ENCODE assay signal across 8 mouse cellular contexts in the genomic region with DNA sequence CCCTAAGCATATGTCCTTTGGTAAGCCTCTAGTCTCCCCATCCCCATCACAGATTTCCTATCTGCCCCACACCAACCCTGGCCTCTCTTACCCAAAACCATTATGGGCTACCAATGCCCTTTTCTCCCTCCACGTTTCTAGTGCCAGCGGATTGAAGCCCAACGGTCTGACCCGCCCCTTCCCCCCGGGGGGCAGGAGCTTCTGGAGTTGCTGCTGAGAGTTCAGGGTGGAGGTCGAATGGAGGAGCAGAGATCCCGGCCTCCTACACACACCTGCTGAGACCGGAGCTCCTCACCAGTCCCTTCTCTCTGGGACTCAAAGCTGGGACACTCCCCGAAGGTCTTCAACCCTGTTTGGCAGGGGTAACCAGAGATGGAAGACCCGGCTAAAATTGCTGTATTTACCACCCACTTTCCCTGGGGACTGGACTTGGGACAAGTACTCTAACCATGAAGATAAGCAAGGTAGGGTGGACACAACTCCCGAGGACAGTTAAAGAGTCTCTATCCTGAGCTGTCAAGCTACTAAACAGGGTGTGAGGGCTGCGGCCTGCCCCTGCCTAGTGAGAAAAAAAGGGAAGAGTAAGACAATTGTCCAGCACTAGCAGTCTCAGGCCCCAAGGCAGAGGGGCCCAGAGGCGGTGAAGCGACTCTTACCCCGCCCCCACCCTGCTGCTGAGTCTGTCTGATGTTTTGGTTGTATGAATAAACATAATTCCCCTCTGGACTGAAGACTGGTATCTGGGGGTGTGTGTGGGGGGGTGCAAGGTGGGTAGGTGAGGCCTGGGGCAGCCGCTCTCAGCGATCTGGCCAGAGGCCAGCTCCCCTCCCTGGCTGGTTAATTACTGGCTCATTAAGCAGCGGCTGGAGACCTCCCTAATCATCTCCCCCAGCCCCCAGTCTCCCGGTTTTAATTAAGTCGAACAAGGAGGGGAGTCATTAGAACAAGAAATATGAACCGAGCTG. TPM values are rescaled to one million over a fixed set of nuclear protein-coding genes. Genes with fewer than 3 reads are reported as not detected.
DNase-seq lines count a peak whose midpoint lies in the region; ATAC-seq and TF ChIP-seq lines count a peak whose summit lies in the region.

A gene (plus strand): TSS at position 238 of the 965 bp plus-strand sequence.

- H3K27ac ChIP-seq in gastrocnemius, adult 2 months = peak within 1 kb of the TSS; percentile 97
- peak within 1 kb of the TSS; percentile 95 for H3K27ac ChIP-seq in hindbrain, embryonic 14.5 days
- peak within 1 kb of the TSS; percentile 100 for H3K27ac ChIP-seq in limb, embryonic 10.5 days
- H3K27ac ChIP-seq in midbrain, embryonic 13.5 days = peak within 1 kb of the TSS; percentile 99

- DNase-seq in frontal cortex, adult 2 months (ENCODE audit: extremely low spot score in 1 of 2, low spot score in 1 of 2) = no peak
- DNase-seq in frontal cortex, postnatal 25 days (ENCODE audit: low spot score in 2 of 2) = no peak
- DNase-seq in adrenal gland, postnatal 4 days (ENCODE audit: low spot score in 2 of 2) = no peak
- DNase-seq in gastrocnemius, adult 2 months = peak; percentile 43
- no peak for DNase-seq in hindbrain, embryonic 14.5 days (ENCODE audit: low spot score)
- no peak for DNase-seq in limb, embryonic 10.5 days (ENCODE audit: low spot score)
- DNase-seq in right cerebral cortex, adult 2 months (ENCODE audit: low spot score in 2 of 2) = no peak

- H3K4me3 ChIP-seq in gastrocnemius, adult 2 months = peak within 1 kb of the TSS; percentile 88
- peak within 1 kb of the TSS; percentile 72 for H3K4me3 ChIP-seq in hindbrain, embryonic 14.5 days (replicated peaks; ENCODE audit: low read length)
- H3K4me3 ChIP-seq in limb, embryonic 10.5 days = peak within 1 kb of the TSS; percentile 95
- peak within 1 kb of the TSS; percentile 84 for H3K4me3 ChIP-seq in midbrain, embryonic 13.5 days (replicated peaks)

- intact Hi-C loops in gastrocnemius, adult 2 months (cut with DNase I) = no loop called here

- H3K4me1 ChIP-seq in hindbrain, embryonic 14.5 days (replicated peaks; ENCODE audit: control insufficient read depth, insufficient read depth, low read length) = peaks cover 57% of the 10 kb centered on the region
- H3K4me1 ChIP-seq in limb, embryonic 10.5 days = peaks cover 93% of the 10 kb centered on the region
- peaks cover 78% of the 10 kb centered on the region for H3K4me1 ChIP-seq in midbrain, embryonic 13.5 days (replicated peaks)

- peak within 1 kb of the TSS; percentile 91 for H3K9ac ChIP-seq in hindbrain, embryonic 14.5 days
- H3K9ac ChIP-seq in midbrain, embryonic 13.5 days (replicated peaks) = peak within 1 kb of the TSS; percentile 99

- H3K4me2 ChIP-seq in hindbrain, embryonic 14.5 days (replicated peaks) = peak within 1 kb of the TSS; percentile 97
- H3K4me2 ChIP-seq in midbrain, embryonic 13.5 days (replicated peaks) = peak within 1 kb of the TSS; percentile 96

- H3K36me3 ChIP-seq in hindbrain, embryonic 14.5 days (replicated peaks; ENCODE audit: control insufficient read depth, insufficient read depth) = peaks cover 18% of the 10 kb centered on the region
- peaks cover 25% of the 10 kb centered on the region for H3K36me3 ChIP-seq in limb, embryonic 10.5 days
- peaks cover 17% of the 10 kb centered on the region for H3K36me3 ChIP-seq in midbrain, embryonic 13.5 days

- ATAC-seq in hindbrain, embryonic 14.5 days (ENCODE audit: low FRiP score) = peak; percentile 0; the same call in 1 of the 2 replicates
- no peak; the same call in 1 of the 2 replicates for ATAC-seq in midbrain, embryonic 13.5 days

- TF ChIP-seq CTCF in gastrocnemius, adult 2 months (IDR thresholded peaks at IDR 0.05) = no peak

- no peaks in the 10 kb centered on the region for H3K9me3 ChIP-seq in hindbrain, embryonic 14.5 days (ENCODE audit: control insufficient read depth, low read length)
- no peaks in the 10 kb centered on the region for H3K9me3 ChIP-seq in limb, embryonic 10.5 days (replicated peaks)
- H3K9me3 ChIP-seq in midbrain, embryonic 13.5 days = no peaks in the 10 kb centered on the region

- 2% methylated on average over 19 of the region's 21 CpGs for WGBS in hindbrain, embryonic 14.5 days
- WGBS in limb, embryonic 10.5 days = 4% methylated on average over 21 of the region's 21 CpGs
- whole genome bisulfite sequencing in midbrain, embryonic 13.5 days = 2% methylated on average over 21 of the region's 21 CpGs

- no peaks in the 10 kb centered on the region for H3K27me3 ChIP-seq in hindbrain, embryonic 14.5 days (ENCODE audit: control insufficient read depth, insufficient read depth, low read length)
- H3K27me3 ChIP-seq in limb, embryonic 10.5 days (ENCODE audit: low read depth, poor library complexity, severe bottlenecking) = no peaks in the 10 kb centered on the region
- no peaks in the 10 kb centered on the region for H3K27me3 ChIP-seq in midbrain, embryonic 13.5 days

RNA-seq across cellular contexts. Expression of the gene that starts here (rescaled TPM):
- 67.0 and 71.3 TPM in 2 replicates for polyA plus RNA-seq in frontal cortex, adult 2 months (2012; rRNA removed)
- total RNA-seq in adrenal gland, postnatal 4 days (2021) = 10 to 100 TPM; 61.7 to 63.6 TPM
- 10 to 100 TPM; 14.0 to 14.6 TPM for total RNA-seq in gastrocnemius, adult 2 months (2021)
- polyA plus RNA-seq in hindbrain, embryonic 14.5 days (2014; fragmentation: Nextera tagmentation; extraction: Ambion mirVana) = 7.1 and 10.5 TPM in 2 replicates
- 19.9 and 22.5 TPM in 2 replicates for polyA plus RNA-seq in limb, embryonic 10.5 days (2016; fragmentation: Nextera tagmentation; extraction: Ambion mirVana)
- 13.3 and 15.3 TPM in 2 replicates for polyA plus RNA-seq in midbrain, embryonic 13.5 days (2015; fragmentation: Nextera tagmentation; extraction: Ambion mirVana)

Comparison
In these comparisons a context has a peak if more than half of its experiments do, and no peak if none do; other contexts are left out.
1. RNA of the gene that starts here (total RNA-seq): 61.7 to 63.6 TPM in adrenal gland, postnatal 4 days; 14.0 to 14.6 TPM in gastrocnemius, adult 2 months; every median in the first group is over 4 times any median in the second.
2. Peak in every context shown above with its lines, with median percentiles within 50 percentile points of each other: H3K27ac ChIP-seq and H3K4me3 ChIP-seq.